Mouse (Mus musculus) inflammation-experienced regulatory T-cells, adult 6 months (primary cell): Measurements from ENCODE around the gene Rhbdl1. TPM values are rescaled to one million over a fixed set of nuclear protein-coding genes. Genes with fewer than 3 reads are reported as not detected.
A peak's percentile ranks its signal among the peaks of the same experiment; 100 is the strongest.
"Not testable (repeated sequence)": the region's sequence is repeated elsewhere in the genome, so short reads cannot be mapped to it uniquely, and the experiment has no call there.

Experiments used
- ATAC-seq: one replicate; pipeline ENCODE4 v1.8.0; 2017
- polyA plus RNA-seq, 3 experiments: library from polyadenylated mRNA; unstranded; fragments of 100-300 nt; shearing (Covaris generic); gene quantifications; one replicate each; pipeline ENCODE4 v1.2.1; 2017

The Rhbdl1 gene
- polyA plus RNA-seq, 3 experiments from 2014 or later = 1.7 TPM; not detected in 2

- not testable (repeated sequence) for ATAC-seq
Observed at GRCm38 (mm10) chr17:25871566-25871965, 34.5 kb upstream of the Rhbdl1 start.

- no peak for ATAC-seq
Observed at GRCm38 (mm10) chr17:25869954-25870353, 32.9 kb upstream of the Rhbdl1 start.

- ATAC-seq = no peak
Observed at GRCm38 (mm10) chr17:25869498-25869897, 32.4 kb upstream of the Rhbdl1 start.

- peak; percentile 81 for ATAC-seq
Observed at GRCm38 (mm10) chr17:25868601-25869191, 31.6 kb upstream of the Rhbdl1 start, which contains the start of gene Mcrip2. TSS of gene Mcrip2 (minus strand) at chr17:25868764.

- no peak for ATAC-seq
Observed at GRCm38 (mm10) chr17:25867836-25868600, 30.9 kb upstream of the Rhbdl1 start.

GRCm38 (mm10) chr17:25867509-25867835 is 30.4 kb upstream of the Rhbdl1 start:
- peak; percentile 28 for ATAC-seq

- ATAC-seq = no peak
Observed at GRCm38 (mm10) chr17:25866172-25866571, 29.1 kb upstream of the Rhbdl1 start.

- no peak for ATAC-seq
Observed at GRCm38 (mm10) chr17:25865288-25865687, 28.2 kb upstream of the Rhbdl1 start.

GRCm38 (mm10) chr17:25864311-25864710 is 27.2 kb upstream of the Rhbdl1 start:
- ATAC-seq = no peak

- no peak for ATAC-seq
Observed at GRCm38 (mm10) chr17:25863681-25864080, 26.6 kb upstream of the Rhbdl1 start.

- ATAC-seq = no peak
Observed at GRCm38 (mm10) chr17:25861704-25862612, 24.9 kb upstream of the Rhbdl1 start.

- ATAC-seq = peak; percentile 100
Observed at GRCm38 (mm10) chr17:25860832-25861703, 24.0 kb upstream of the Rhbdl1 start, which contains the start of gene Wdr90. TSS of gene Wdr90 (minus strand) at chr17:25861501.

GRCm38 (mm10) chr17:25860229-25860628 is 23.1 kb upstream of the Rhbdl1 start:
- no peak for ATAC-seq

GRCm38 (mm10) chr17:25844396-25844901 is 7.4 kb upstream of the Rhbdl1 start, which contains the start of gene Rhot2:
TSS of gene Rhot2 (minus strand) at chr17:25844851.
- peak; percentile 100 for ATAC-seq

- ATAC-seq = peak; percentile 5
Observed at GRCm38 (mm10) chr17:25843636-25844395, 6.7 kb upstream of the Rhbdl1 start.

- no peak for ATAC-seq
Observed at GRCm38 (mm10) chr17:25843122-25843521, 6.0 kb upstream of the Rhbdl1 start.

- ATAC-seq = no peak
Observed at GRCm38 (mm10) chr17:25842509-25842908, 5.4 kb upstream of the Rhbdl1 start.

GRCm38 (mm10) chr17:25841117-25841880 is 4.2 kb upstream of the Rhbdl1 start, which contains the start of gene Gm20683:
TSS of gene Gm20683 (minus strand) at chr17:25841763.
- no peak for ATAC-seq

- no peak for ATAC-seq
Observed at GRCm38 (mm10) chr17:25840519-25840918, 3.4 kb upstream of the Rhbdl1 start.
